Mouse (Mus musculus): ENCODE data around the gene Capn9.

Capn9 gene

DNA sequence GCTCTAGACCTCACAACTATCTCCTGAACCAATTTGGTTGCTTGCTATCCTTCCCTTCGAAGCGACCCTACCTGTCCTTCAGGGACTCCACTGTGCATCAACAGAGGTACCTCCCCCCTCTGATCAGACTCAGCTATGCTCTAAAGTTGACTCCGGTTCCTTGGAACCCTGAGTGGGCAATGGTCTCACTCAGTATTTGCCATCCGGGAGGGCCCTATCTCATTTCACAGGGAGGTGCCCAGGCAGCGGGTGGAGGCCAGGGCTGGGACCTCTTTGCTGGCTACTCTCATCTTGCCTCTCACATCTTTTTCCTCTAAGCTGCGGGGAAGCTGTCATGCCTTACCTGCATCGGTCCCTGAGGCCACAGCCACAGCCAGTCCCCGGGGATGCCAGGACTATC is at the start of gene Capn9:
Gene Capn9, plus strand, starts transcription at position 301 of the 400 bp plus-strand sequence.
- DNase-seq, result no peak

DNA sequence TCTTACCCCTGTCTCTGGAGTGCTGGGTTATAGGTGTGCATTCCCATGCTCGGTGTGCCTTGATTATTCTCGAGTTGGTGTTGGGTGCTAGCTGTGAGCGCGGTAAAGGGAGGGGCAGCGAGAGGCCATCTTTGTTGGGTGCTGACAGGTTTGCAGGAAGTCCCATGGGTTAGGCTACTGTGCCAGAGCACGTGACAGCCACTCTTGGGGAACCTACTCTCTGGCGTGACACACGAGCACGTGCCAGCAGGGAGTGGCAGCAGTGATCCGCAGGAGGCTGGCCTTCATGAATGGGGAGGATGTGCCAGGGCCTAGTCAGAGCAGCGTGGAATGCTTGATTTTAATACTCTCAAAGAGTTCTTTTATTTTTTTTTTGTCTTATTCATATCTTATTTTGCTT is 49.6 kb upstream of the Capn9 start:
- DNase-seq, result no peak

DNA sequence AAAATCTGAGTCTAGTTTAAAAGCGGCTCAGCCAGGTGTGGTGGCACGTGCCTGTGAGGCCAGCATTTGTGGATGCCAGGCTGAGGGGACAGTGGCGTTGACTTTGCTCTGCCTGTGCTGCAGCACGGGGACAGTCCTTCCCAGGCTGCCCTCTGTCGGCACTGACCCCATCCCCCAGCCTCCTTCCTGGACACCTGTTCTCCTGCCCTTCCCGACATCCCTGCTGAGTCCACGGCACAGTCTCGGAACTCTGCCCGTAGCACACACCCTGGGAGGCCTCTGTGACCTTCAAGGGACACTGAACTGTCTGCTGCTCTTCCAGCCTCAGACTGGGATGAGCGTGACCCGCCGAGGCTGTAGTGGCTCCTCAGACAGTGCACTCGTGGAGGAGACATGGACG is 45.8 kb upstream of the Capn9 start:
- DNase-seq, result no peak

DNA sequence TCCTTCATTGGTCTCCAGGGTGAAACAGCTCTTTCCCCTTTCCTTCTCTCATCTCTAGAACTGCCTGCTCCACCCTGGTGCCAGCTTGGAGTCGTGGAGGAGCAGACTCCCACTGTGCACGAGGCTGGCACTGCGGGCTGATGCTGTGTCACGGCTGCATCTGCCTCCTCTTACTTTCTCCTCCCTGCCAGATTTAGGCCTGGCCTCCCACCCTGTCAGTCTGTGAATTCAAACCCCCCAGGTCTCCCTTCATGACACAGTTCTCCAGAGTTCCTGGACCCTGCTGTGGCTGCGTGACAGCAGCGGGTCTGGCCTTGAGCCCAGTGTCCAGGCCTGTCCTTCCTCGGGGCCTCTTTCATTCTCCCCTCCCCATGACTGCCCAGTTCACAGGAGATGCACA is 45.4 kb upstream of the Capn9 start:
- DNase-seq, result no peak

DNA sequence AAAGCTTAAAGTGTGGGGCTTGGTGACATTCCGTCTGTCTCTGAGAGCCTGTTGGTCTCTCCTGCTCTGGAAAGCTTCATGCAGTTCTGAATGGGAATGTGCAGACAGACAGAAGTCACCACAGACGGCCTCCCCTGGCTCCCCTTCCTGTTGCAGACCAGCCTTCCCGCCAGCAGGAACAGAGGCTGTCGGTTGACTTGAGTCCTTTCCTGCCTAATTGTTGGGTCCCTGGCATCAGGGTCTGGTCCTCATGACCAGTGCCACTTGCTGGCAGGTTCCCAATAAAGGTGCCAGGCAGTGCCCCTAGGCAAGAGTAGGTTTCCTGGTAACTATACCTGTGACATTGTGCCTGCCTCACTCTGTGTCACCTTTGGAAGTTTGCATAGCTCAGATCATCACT is 44.9 kb upstream of the Capn9 start:
- DNase-seq, result no peak

DNA sequence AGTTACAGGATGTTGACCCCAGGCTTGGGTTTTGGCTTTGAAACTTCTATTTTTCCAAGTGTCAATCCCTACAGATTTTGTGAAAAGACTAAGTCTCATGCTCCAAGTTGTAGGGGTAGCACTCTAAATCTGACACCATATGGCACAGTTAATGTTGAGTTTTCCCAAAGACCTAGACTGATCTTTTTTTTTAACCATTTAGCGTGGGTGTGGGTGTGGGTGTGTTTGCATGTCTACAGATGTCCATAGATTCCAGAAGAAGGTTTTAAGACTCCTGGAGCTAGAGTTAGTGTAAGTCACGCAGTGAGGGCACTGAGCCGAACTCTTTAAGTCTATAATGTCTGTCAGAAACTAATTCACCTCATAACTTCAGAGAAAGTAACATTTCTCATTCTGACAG is 43.3 kb upstream of the Capn9 start:
- DNase-seq, result no peak

DNA sequence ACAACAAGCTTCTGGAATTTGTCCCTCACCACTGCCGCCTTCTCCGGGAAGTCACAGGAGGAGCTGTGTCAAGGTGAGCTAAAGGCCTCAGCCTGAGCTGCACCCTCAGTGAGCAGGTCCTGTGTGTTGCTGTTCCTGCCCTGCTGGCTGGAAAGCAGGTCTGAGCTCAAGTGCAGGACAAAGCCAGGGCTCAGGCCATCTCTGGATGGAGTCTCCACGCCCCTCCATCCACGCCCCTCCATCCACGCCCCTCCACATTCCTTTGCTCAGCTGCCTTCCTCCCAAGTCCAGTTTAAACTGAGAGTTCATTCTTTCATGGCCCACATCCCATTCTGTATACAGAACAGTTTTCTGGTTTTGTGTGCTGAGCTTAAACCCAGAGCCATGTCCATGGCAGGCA is 40.5 kb upstream of the Capn9 start:
- no peak for DNase-seq

DNA sequence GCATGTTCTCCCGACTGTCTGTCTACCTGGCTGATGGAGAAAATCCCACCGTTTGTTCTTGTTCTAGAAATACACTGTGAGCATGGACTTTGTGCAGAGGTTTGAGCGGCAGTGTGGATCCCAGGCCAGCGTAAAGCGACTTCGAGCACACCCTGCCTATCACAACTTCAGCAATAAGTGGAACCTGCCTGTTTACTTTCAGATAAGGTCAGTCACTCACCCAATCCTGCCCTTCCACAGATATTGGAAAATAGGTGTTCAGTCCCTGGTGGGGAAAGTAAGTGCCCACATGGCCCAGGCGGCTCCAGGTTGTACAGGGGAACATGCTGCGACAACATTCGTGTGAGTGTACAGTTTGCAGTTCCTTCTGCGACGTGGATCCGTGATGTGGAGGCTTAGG is 35.0 kb upstream of the Capn9 start:
- DNase-seq, result no peak

DNA sequence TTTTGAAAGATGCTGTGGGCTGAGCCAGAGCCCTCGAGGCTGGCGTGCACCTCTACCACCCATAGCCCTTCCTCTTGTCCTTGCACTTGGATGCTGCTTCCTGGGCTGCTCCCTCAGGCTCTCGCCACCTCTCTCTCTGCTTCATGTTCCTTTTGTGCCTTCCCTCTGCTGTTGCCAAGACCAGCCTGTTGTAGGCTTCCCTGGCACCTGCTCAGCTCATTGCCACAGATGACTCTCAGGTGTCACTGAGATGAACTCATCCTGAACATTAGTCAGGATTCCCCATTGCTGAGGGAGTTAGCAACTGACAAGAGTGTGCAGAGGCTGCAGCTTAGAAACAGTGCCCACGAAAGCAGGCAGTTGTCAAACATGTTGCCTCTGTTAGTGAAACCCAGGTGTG is 33.9 kb upstream of the Capn9 start:
- no peak for DNase-seq

DNA sequence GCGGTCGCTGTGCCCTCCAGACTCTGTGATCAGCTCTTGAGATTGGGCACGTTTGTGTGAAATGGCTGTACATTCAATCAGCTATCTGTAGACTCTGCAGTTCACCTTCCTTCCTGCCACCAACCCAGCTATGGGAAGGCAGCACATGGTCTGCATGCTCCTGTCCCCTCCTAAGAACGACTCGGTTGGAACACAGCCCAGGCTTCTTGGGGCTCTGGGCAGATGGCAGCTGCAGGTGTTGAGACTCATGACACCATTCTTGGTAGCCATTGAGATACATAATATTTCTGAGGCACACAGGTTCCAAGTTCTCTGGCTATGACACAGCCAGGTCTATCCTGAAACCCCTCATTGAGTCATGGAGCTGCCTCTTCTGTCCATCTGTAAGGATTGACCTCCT is 32.6 kb upstream of the Capn9 start:
- DNase-seq, result no peak

DNA sequence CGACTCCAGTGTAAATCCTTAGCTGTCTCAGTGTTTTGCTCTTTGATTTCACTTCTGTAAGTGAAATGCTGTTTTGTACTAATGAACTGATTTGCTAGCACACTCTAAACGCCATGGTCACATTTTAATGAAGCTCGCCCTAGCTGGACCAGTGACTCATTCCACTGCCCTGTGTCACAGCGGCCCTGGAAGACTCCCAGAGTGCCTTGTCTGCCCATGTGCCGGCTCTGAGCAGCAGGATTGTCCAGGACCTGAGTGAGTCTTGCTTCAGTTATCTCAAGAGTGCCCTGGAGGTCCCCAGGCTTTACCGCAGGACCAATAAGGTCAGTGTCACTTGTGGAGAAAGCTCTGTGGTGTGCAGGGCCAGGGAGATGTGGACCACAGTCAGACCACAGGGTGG is 29.5 kb upstream of the Capn9 start:
- no peak for DNase-seq

DNA sequence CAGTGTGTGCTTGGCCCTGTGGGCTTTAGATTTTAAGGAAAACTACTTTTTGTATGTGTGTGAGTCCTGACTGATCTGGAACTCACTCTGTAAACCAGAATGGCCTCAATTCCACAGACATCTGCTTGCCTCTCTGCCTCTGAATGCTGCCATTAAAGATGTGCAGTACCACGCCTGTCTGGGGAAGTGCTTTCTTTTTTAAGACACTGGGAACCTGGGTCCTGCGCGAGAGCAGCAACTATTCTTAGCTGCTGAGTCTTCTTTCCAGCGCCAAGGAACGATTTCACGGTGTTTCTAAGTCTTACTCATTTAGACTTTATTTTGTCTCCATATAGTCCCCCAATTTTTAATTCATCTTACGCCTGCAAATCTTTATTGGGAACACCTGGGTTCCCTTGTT is 29.1 kb upstream of the Capn9 start:
- no peak for DNase-seq

DNA sequence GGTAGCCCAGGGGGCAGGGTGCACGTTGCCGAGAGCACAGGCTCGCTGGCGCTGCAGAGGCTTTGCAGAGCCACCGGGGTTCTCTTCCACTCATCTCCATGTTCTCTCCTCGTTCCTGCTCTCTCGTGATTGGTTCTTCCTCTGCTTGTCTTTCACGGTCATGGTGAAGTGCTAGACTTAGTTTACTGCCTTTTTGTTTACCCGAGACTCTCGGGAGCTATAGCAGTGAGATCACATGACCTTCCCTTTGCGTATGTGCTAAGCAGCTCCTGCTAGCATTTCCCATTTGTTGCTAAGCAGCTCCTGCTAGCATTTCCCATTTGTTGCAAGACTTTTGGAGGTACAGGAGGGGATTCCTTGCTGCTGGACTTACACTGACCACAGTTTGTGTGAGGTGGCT is 28.6 kb upstream of the Capn9 start:
- no peak for DNase-seq

DNA sequence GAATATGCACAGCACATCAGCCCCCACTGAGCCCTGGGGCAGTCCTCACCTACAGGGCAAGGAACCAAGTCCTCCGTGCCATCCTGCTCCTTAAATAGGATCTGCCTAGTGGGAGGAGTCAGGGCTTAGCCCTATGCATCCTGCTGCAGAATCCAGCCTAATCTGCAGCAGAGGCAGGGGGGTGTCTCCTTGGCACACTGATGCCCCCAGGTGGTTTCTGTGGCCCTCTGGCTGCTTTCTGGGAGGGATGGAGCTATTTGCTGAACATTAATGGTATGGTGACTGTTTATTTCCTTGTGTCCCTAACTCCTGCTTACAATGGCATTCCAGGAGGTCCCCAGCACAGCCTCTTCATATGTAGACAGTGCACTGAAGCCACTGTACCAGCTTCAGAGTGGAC is 27.7 kb upstream of the Capn9 start:
- no peak for DNase-seq

DNA sequence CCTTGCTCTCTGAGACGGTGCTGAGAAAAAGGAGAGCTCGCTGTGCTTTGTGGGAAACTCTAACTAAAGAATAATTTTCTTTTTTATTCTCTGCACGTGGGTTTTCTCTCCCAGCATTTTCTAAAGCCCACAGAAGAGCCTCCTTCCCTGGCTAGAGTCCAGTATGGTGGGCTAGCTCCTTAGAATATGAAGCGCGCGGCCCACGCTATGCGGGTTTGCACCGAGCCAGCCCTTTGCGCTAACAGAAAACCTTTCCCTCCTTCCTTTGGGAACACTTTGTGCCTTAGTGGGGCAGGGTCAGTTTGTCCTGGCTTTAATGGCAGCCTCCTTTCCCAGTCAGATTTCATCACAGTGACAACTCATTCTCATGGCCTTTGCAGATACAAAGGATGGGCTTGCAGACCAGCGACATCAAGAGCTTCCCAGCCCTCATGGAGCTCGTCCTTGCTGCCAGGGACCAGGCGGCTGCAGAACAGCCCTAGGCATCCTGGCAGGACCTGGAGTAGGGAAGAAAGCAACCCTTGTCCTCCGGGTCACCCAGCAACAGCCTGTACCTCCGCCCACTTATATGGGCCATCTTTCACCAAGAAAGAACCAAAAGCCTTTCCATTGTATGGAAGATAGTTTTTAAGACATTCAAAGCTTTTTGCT is 24.8 kb upstream of the Capn9 start:
- DNase-seq, result no peak

DNA sequence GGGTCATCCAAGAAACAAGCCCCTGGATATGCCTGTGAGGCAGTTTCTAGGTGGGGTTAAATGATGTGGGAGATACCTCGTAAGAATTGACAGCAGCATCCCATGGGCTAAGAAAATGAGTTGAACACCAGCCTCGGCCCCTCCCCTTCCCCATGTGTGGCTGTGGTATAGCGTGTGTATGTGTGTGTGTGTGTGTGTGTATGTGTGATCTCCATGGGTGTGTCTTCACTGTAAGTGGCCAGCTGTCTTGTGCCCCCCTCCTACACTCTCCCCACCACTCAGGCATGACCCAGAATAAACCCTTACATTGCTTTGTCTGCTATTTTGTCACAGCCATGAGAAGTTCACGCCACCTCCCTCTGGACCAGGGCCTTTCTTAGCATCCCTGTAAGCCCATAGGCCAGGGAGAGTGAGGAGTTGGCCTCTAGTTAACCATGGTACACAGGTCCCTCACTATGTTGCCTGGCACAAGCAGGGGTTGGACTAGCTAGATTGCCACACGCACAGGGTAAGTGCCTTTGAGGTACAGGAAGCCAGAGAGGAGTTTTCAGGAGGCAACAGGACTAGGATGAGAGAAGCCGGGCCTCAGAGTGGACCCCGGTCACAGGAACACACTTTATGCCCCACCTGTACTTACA is 20.7 kb upstream of the Capn9 start:
- DNase-seq, result no peak

DNA sequence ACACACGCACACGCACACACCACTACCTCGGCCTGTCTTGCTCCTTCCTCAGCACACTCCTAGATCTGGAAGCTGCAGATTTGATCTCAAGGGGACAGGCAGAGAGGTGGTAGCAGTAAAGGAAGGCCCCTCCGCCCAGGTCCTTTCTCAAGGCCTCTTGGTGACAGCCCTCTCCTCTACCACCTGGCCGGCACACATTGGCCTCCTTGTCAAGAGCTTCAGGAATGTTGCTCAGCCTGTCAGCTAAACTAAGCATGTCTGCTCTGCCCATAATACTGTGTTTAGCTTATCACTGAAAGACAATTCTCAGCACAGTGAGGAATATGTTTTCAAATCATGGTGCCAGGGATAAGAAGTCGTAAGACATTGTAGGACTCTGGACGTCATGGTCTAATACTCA is 19.7 kb upstream of the Capn9 start:
- DNase-seq, result no peak

DNA sequence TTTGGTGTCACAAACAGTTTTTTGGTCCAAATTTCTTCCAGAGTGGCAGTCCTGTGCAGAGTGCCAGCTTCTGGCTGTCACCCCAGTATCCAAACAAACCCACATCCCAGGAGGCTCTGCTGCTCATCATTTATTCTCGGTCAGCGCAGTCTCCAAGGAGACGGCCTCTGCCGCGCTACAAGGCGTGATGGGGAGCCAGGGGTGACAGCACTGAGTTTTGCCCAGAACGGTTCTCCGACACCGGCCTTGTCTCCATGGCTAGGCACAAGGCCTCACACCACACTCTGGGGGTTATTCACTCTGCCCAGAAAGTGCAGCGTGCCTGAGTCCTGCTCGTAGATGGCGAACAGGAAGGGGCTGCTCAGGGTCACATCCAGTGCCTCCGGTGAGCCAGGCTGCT is 19.3 kb upstream of the Capn9 start:
- peak; percentile 45 for DNase-seq

DNA sequence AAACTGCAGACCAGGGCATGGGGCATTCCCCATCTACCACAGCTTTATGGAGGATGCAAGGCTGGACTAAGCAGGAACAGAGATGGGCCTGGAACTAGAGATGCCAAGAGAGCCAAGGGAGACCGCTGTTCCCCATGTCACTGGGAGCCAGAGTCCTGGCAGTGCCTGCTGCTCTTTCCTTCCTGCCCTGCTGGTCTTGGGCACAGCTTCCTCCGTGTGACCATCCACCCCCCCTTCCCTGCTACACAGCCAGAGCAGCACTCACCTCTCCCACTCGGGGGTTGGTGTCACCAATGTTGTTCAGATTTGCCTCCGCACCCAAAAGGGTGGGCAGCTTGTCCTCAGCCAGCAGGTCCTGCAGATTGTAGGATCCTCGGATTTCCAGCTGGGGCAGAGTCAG is 18.4 kb upstream of the Capn9 start:
- DNase-seq, result no peak

DNA sequence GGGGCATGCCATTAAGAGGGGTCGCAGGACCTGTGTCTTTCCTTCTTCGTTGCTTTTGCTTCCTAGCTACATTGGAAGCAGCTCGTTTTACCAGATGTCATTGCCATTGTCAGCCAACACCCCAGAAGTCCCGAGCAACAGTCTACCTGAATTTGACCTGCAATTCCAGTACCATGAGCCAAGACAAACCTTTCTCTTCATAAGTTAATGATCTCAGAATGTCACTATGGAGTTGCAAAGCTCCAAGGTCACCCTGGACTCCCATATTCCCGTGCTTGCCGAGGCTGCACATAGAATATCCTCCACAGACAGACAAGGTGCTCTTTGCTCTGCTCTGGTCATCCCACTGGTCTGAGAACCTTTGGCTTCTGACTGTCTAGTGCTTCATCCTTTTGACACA is 8.8 kb upstream of the Capn9 start:
- no peak for DNase-seq

DNA sequence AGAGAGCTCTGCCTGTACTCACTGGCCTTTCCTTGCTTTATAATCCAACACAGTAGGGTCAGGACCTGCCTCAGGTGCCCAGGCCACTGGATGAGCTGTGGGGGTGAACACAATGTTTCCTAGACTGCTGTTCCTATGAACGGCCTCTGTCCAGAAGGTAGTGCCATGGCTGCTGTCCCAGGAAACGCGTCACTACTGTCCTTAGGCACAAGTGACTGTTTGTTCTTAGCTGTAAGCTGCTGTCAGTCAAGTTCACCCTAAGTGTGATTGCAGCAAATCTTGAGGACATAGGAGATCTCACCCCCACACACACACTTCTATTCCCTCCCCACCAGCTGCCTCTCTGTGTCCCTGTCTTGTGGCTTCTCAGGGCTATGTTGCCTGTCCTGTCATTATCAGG is 8.3 kb upstream of the Capn9 start:
- no peak for DNase-seq

DNA sequence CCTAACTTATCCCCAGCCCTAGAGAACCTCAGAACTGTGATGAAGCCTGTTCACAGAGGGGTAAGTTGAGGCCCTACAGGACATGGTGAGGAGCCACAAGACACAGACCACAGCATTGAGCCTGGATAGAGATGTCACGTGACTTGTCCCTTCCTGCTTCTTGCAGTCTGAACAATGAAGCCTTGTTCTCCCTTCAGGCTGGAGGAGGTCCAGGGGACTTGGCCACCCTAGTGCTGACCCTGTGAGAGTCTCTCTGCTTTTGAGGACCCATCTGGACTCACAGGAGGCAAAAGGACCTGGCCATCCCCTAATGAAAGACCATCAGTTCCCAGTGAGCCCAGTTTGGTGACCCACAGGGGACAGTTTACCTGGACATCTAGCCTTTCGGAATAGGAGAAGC is 6.8 kb upstream of the Capn9 start:
- no peak for DNase-seq

DNA sequence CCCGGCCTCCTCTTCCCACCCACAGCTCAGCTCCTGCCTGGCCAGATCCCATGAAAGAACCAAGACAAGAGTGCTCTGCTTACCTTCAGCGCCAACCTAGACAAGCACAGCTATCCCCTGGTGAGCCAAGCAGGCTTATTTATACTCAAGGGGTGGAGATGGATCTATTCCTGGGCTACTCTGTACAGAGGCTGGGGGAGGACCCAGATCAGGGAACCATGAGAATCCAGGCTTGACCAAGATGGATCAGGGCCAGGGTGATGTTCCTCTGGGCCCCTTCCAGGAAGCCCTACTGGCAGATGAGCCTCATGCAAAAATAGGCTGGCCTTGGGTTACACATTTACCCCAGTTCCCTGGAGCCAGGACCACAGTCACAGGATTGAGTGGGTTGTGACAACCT is 6.3 kb upstream of the Capn9 start, which contains the start of gene Agt:
Gene Agt, minus strand, starts transcription at position 114 of the 400 bp plus-strand sequence.
- no peak for DNase-seq

DNA sequence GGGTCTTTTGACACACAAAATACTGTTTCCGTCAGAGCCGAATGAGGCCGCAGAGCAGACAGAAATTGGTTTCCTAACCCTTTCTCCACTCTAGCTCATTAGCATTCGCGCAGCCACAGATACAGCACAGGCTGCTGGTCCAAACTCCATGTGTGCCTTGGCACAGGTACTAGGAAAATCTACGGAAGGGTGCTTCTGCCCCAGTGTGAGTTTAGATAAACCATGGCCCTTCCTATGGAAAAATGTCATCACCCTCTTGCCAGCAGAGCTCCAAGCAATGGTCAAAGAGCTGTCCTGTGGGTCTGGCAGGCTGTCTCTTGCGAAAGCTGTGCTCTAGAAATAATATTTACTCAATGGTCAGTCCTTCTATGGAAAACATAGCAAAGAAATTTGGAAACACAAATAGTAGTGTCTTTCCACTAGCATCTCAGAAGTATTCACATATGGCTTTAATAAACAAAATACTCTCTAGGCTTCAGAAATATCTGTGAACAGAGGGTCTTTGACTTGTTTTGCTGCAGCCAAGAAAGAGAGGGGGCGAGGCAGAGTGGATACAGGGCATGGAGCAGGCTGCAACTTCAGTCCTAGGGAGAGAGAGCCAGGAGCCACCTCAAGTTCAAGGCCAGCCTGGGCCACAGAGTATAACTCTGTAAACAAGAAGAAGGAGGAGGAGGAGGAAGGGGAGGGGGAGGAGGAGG is 4.0 kb upstream of the Capn9 start:
- DNase-seq, result no peak

DNA sequence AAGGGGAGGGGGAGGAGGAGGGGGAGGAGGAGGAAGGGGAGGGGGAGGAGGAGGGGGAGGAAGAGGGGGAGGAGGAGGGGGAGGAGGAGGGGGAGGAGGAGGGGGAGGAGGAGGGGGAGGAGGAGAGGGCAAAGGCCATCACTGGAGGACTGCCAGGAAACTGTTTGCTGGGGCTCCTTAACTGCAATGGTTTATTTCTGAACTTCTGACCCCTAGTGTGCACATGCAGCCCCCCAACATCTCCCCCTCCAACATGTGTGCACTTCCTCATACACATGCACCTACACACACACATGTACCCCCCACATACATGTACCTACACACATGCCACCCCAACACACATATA is 3.5 kb upstream of the Capn9 start:
- no peak for DNase-seq

All from right cerebral cortex, postnatal 14 days (tissue).